ENCODE assay signal across 9 mouse cellular contexts in the genomic region with DNA sequence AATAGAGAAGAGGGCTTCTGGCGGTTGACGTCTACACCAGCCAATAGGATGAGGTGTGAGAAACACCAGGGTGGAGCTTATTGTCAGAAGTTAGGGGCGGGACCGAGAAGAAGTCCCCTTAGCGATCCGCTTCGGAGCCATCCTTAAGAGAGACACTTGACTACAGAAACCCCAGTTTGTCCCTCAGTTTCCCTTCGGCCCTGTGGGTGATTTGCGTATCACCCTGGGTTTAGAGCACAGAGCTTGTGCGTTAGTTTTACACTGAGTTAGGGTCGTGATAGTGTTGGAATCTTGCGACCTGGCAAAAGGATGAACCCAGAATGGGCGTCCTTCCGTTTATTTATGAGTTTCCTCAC. TPM values are rescaled to one million over a fixed set of nuclear protein-coding genes. Genes with fewer than 3 reads are reported as not detected.
DNase-seq lines count a peak whose midpoint lies in the region; ATAC-seq and TF ChIP-seq lines count a peak whose summit lies in the region.
"Had no signal": no experiment of that assay in that cellular context is flagged by ENCODE, and none has a peak within 500 bp of the region (broad histone marks: within the 10 kb centered on the region; RNA-seq: fewer than 3 reads in every experiment).

No protein-coding gene starts in this region.

- WGBS in heart, postnatal 0 days: under 1% methylated on average over 14 of the region's 14 CpGs
- WGBS in bone marrow, adult 2 months: under 1% methylated on average over 14 of the region's 14 CpGs
- under 1% methylated on average over 14 of the region's 14 CpGs for WGBS in hindbrain, embryonic 13.5 days
- under 1% methylated on average over 14 of the region's 14 CpGs for WGBS in midbrain, embryonic 13.5 days

- H3K36me3 ChIP-seq in heart, postnatal 0 days (replicated peaks; ENCODE audit: control insufficient read depth, insufficient read depth, low read length): peaks cover 11% of the 10 kb centered on the region
- peaks cover 20% of the 10 kb centered on the region for H3K36me3 ChIP-seq in hindbrain, embryonic 13.5 days
- H3K36me3 ChIP-seq in midbrain, embryonic 13.5 days: peaks cover 11% of the 10 kb centered on the region; the same call in 1 of the 2 replicates

- H3K4me3 ChIP-seq in heart, postnatal 0 days (ENCODE audit: low read depth, low read length): peak overlapping the region; percentile 73
- H3K4me3 ChIP-seq in bone marrow, adult 2 months (replicated peaks; ENCODE audit: control insufficient read depth, low read depth, low read length): peak overlapping the region; percentile 83
- H3K4me3 ChIP-seq in hindbrain, embryonic 13.5 days: peak overlapping the region; percentile 64
- H3K4me3 ChIP-seq in midbrain, embryonic 13.5 days (replicated peaks): peak overlapping the region; percentile 58

- TF ChIP-seq POLR2A in bone marrow, adult 2 months (IDR thresholded peaks at IDR 0.05; ENCODE audit: borderline replicate concordance, control insufficient read depth, low read depth, low read length): no peak

- TF ChIP-seq EP300 in heart, postnatal 0 days (IDR thresholded peaks at IDR 0.05; ENCODE audit: low read depth): no peak

- H3K9me3 ChIP-seq in heart, postnatal 0 days (replicated peaks; ENCODE audit: control insufficient read depth, low read length): no peaks in the 10 kb centered on the region
- H3K9me3 ChIP-seq in hindbrain, embryonic 13.5 days: no peaks in the 10 kb centered on the region
- H3K9me3 ChIP-seq in midbrain, embryonic 13.5 days: no peaks in the 10 kb centered on the region

- no peak for DNase-seq in heart, postnatal 0 days (ENCODE audit: low spot score)
- DNase-seq in heart, postnatal 14 days: no peak
- DNase-seq in adrenal gland, postnatal 14 days: no peak
- no peak for DNase-seq in kidney, postnatal 10 days
- no peak for DNase-seq in embryo, embryonic 9.5 days (ENCODE audit: extremely low spot score)

- H3K9ac ChIP-seq in heart, postnatal 0 days (replicated peaks; ENCODE audit: low read depth, low read length): peak overlapping the region; percentile 72
- H3K9ac ChIP-seq in hindbrain, embryonic 13.5 days: peak overlapping the region; percentile 82
- peak overlapping the region; percentile 82 for H3K9ac ChIP-seq in midbrain, embryonic 13.5 days (replicated peaks)

- TF ChIP-seq CTCF in heart, postnatal 0 days (IDR thresholded peaks at IDR 0.05; ENCODE audit: low read depth): no peak
- no peak for TF ChIP-seq CTCF in bone marrow, adult 2 months (IDR thresholded peaks at IDR 0.05; ENCODE audit: control insufficient read depth, insufficient read depth, low read length)

- intact Hi-C loops in heart, postnatal 14 days (cut with DNase I): no loop called here

- H3K27ac ChIP-seq in heart, postnatal 0 days (ENCODE audit: low read depth): peak overlapping the region; percentile 82
- H3K27ac ChIP-seq in bone marrow, adult 2 months (ENCODE audit: control insufficient read depth, insufficient read depth, low read depth, low read length, poor library complexity): peak overlapping the region; percentile 89
- H3K27ac ChIP-seq in hindbrain, embryonic 13.5 days: peak overlapping the region; percentile 99
- peak overlapping the region; percentile 69 for H3K27ac ChIP-seq in midbrain, embryonic 13.5 days

- peaks cover 13% of the 10 kb centered on the region for H3K4me1 ChIP-seq in heart, postnatal 0 days (ENCODE audit: control insufficient read depth, insufficient read depth)
- peaks cover 2% of the 10 kb centered on the region; the same call in 1 of the 2 replicates for H3K4me1 ChIP-seq in bone marrow, adult 2 months (ENCODE audit: control insufficient read depth, insufficient read depth, low read length)
- peaks cover 30% of the 10 kb centered on the region for H3K4me1 ChIP-seq in hindbrain, embryonic 13.5 days (replicated peaks)
- peaks cover 28% of the 10 kb centered on the region for H3K4me1 ChIP-seq in midbrain, embryonic 13.5 days (replicated peaks)

- ATAC-seq in heart, postnatal 0 days (ENCODE audit: insufficient read depth, low read depth): no peak
- ATAC-seq in hindbrain, embryonic 13.5 days (ENCODE audit: low FRiP score): no peak
- ATAC-seq in midbrain, embryonic 13.5 days: no peak

- peak overlapping the region; percentile 86 for H3K4me2 ChIP-seq in heart, postnatal 0 days (ENCODE audit: low read depth, low read length)
- H3K4me2 ChIP-seq in hindbrain, embryonic 13.5 days: peak overlapping the region; percentile 85
- H3K4me2 ChIP-seq in midbrain, embryonic 13.5 days (replicated peaks): peak overlapping the region; percentile 82

- H3K27me3 ChIP-seq in heart, postnatal 0 days (ENCODE audit: control insufficient read depth, insufficient read depth, low read length): no peaks in the 10 kb centered on the region
- no peaks in the 10 kb centered on the region for H3K27me3 ChIP-seq in hindbrain, embryonic 13.5 days
- no peaks in the 10 kb centered on the region for H3K27me3 ChIP-seq in midbrain, embryonic 13.5 days
- H3K27me3 ChIP-seq: Patski had no signal

RNA-seq across cellular contexts. Expression of gene Opa3, which starts 0.6 kb away (rescaled TPM):
- total RNA-seq in heart, postnatal 0 days (2014; rRNA removed; ENCODE audit: low replicate concordance): 52.9 and 56.4 TPM in 2 replicates
- polyA plus RNA-seq in heart, postnatal 0 days (2015; fragmentation: Nextera tagmentation; extraction: Ambion mirVana): 37.6 and 40.5 TPM in 2 replicates
- total RNA-seq in heart, postnatal 14 days (2021): 10 to 100 TPM; 54.8 to 58.3 TPM
- polyA plus RNA-seq in bone marrow, adult 2 months (2011; ENCODE audit: insufficient read depth, insufficient read length, low replicate concordance, missing spikeins): 7.5 and 8.5 TPM in 2 replicates
- 36.9 and 37.1 TPM in 2 replicates for polyA plus RNA-seq in hindbrain, embryonic 13.5 days (2015; fragmentation: Nextera tagmentation; extraction: Ambion mirVana)
- polyA plus RNA-seq in midbrain, embryonic 13.5 days (2015; fragmentation: Nextera tagmentation; extraction: Ambion mirVana): 39.4 and 40.5 TPM in 2 replicates
- 27.5 and 28.5 TPM in 2 replicates for total RNA-seq in adrenal gland, postnatal 14 days (2021)

RNA-seq across cellular contexts. Expression of gene Gpr4, which starts 16.4 kb away (rescaled TPM):
- total RNA-seq in heart, postnatal 0 days (2014; rRNA removed; ENCODE audit: low replicate concordance): 3.5 and 10.6 TPM in 2 replicates
- polyA plus RNA-seq in heart, postnatal 0 days (2015; fragmentation: Nextera tagmentation; extraction: Ambion mirVana): 3.6 TPM in 2 replicates
- total RNA-seq in heart, postnatal 14 days (2021): 10 to 100 TPM in 1 of 2 experiments, 1 to 10 TPM in 1; 9.9 to 11.2 TPM
- 0.34 and 0.70 TPM in 2 replicates for polyA plus RNA-seq in bone marrow, adult 2 months (2011; ENCODE audit: insufficient read depth, insufficient read length, low replicate concordance, missing spikeins)
- 1.8 and 2.3 TPM in 2 replicates for polyA plus RNA-seq in hindbrain, embryonic 13.5 days (2015; fragmentation: Nextera tagmentation; extraction: Ambion mirVana)
- polyA plus RNA-seq in midbrain, embryonic 13.5 days (2015; fragmentation: Nextera tagmentation; extraction: Ambion mirVana): 1.8 and 1.9 TPM in 2 replicates
- 9.7 and 12.4 TPM in 2 replicates for total RNA-seq in adrenal gland, postnatal 14 days (2021)

RNA-seq across cellular contexts. Expression of gene Vasp, which starts 42.8 kb away (rescaled TPM):
- 115 and 127 TPM in 2 replicates for total RNA-seq in heart, postnatal 0 days (2014; rRNA removed; ENCODE audit: low replicate concordance)
- 67.7 and 72.2 TPM in 2 replicates for polyA plus RNA-seq in heart, postnatal 0 days (2015; fragmentation: Nextera tagmentation; extraction: Ambion mirVana)
- 10 to 100 TPM; 55.7 to 59.1 TPM for total RNA-seq in heart, postnatal 14 days (2021)
- 83.3 and 135 TPM in 2 replicates for polyA plus RNA-seq in bone marrow, adult 2 months (2011; ENCODE audit: insufficient read depth, insufficient read length, low replicate concordance, missing spikeins)
- polyA plus RNA-seq in hindbrain, embryonic 13.5 days (2015; fragmentation: Nextera tagmentation; extraction: Ambion mirVana): 38.5 and 39.7 TPM in 2 replicates
- polyA plus RNA-seq in midbrain, embryonic 13.5 days (2015; fragmentation: Nextera tagmentation; extraction: Ambion mirVana): 28.6 and 38.0 TPM in 2 replicates
- total RNA-seq in adrenal gland, postnatal 14 days (2021): 62.0 and 79.0 TPM in 2 replicates

RNA-seq across cellular contexts. Expression of gene Ppm1n, which starts 51.1 kb away (rescaled TPM):
- total RNA-seq in heart, postnatal 0 days (2014; rRNA removed; ENCODE audit: low replicate concordance): not detected in 2 replicates
- 0.47 and 0.56 TPM in 2 replicates for polyA plus RNA-seq in heart, postnatal 0 days (2015; fragmentation: Nextera tagmentation; extraction: Ambion mirVana)
- not detected for total RNA-seq in heart, postnatal 14 days (2021)
- polyA plus RNA-seq in bone marrow, adult 2 months (2011; ENCODE audit: insufficient read depth, insufficient read length, low replicate concordance, missing spikeins): 3.6 TPM in 1 of 2 replicates, not detected in the other
- polyA plus RNA-seq in hindbrain, embryonic 13.5 days (2015; fragmentation: Nextera tagmentation; extraction: Ambion mirVana): 0.49 and 0.69 TPM in 2 replicates
- polyA plus RNA-seq in midbrain, embryonic 13.5 days (2015; fragmentation: Nextera tagmentation; extraction: Ambion mirVana): 0.34 and 0.88 TPM in 2 replicates
- total RNA-seq in adrenal gland, postnatal 14 days (2021): 0.19 TPM in 1 of 2 replicates, not detected in the other

RNA-seq across cellular contexts. Expression of gene Eml2, which starts 52.5 kb away (rescaled TPM):
- total RNA-seq in heart, postnatal 0 days (2014; rRNA removed; ENCODE audit: low replicate concordance): 34.8 and 58.9 TPM in 2 replicates
- 23.7 and 26.8 TPM in 2 replicates for polyA plus RNA-seq in heart, postnatal 0 days (2015; fragmentation: Nextera tagmentation; extraction: Ambion mirVana)
- 10 to 100 TPM; 37.9 to 43.0 TPM for total RNA-seq in heart, postnatal 14 days (2021)
- polyA plus RNA-seq in bone marrow, adult 2 months (2011; ENCODE audit: insufficient read depth, insufficient read length, low replicate concordance, missing spikeins): 14.2 and 33.1 TPM in 2 replicates
- polyA plus RNA-seq in hindbrain, embryonic 13.5 days (2015; fragmentation: Nextera tagmentation; extraction: Ambion mirVana): 6.6 and 8.2 TPM in 2 replicates
- 6.3 and 10.0 TPM in 2 replicates for polyA plus RNA-seq in midbrain, embryonic 13.5 days (2015; fragmentation: Nextera tagmentation; extraction: Ambion mirVana)
- total RNA-seq in adrenal gland, postnatal 14 days (2021): 36.9 and 46.6 TPM in 2 replicates
